Mouse (Mus musculus): ENCODE data around the gene Noxred1. TPM values are rescaled to one million over a fixed set of nuclear protein-coding genes. Genes with fewer than 3 reads are reported as not detected.

The Noxred1 gene
- polyA plus RNA-seq, 1 experiment from 2014 or later: 0.69 TPM

GRCm38 (mm10) chr12:87195069-87195468 lies 43.5 kb downstream of the Noxred1 start:
- Histone ChIP-seq H3K36me3 (ENCODE audit: control insufficient read depth, insufficient read depth, low read length) (no peaks in the 10 kb centered on the region), H3K9ac (ENCODE audit: low read depth, low read length) (no peak overlapping the region), H3K4me1 (ENCODE audit: control insufficient read depth, insufficient read depth, low read length) (peaks cover 6% of the 10 kb centered on the region; the same call in 1 of the 2 replicates), H3K4me3 (ENCODE audit: low read length) (no peak overlapping the region), H3K27me3 (ENCODE audit: control insufficient read depth, insufficient read depth, low read length) (no peaks in the 10 kb centered on the region), H3K4me2 (replicated peaks; ENCODE audit: low read depth, low read length) (no peak overlapping the region), H3K27ac (ENCODE audit: low read depth, low read length) (no peak overlapping the region), H3K9me3 (ENCODE audit: control insufficient read depth, low read length) (no peaks in the 10 kb centered on the region)
- 78% methylated on average over 1 of the region's 1 CpGs for WGBS
- no peak for ATAC-seq (ENCODE audit: low FRiP score, low TSS enrichment)

- H3K36me3 ChIP-seq (ENCODE audit: control insufficient read depth, insufficient read depth, low read length): no peaks in the 10 kb centered on the region
- WGBS: 88% methylated on average over 3 of the region's 3 CpGs
- H3K27me3 ChIP-seq (ENCODE audit: control insufficient read depth, insufficient read depth, low read length): no peaks in the 10 kb centered on the region
- H3K9me3 ChIP-seq (ENCODE audit: control insufficient read depth, low read length): no peaks in the 10 kb centered on the region
- no peak overlapping the region for H3K4me2 ChIP-seq (replicated peaks; ENCODE audit: low read depth, low read length)
- no peak overlapping the region for H3K9ac ChIP-seq (ENCODE audit: low read depth, low read length)
- no peaks in the 10 kb centered on the region for H3K4me1 ChIP-seq (ENCODE audit: control insufficient read depth, insufficient read depth, low read length)
- no peak overlapping the region for H3K27ac ChIP-seq (ENCODE audit: low read depth, low read length)
- ATAC-seq (ENCODE audit: low FRiP score, low TSS enrichment): no peak
- H3K4me3 ChIP-seq (ENCODE audit: low read length): no peak overlapping the region
These were observed 45.5 kb downstream of the Noxred1 start for GRCm38 (mm10) chr12:87193008-87193407.

GRCm38 (mm10) chr12:87177631-87178030 lies 60.9 kb downstream of the Noxred1 start:
- H3K27me3 ChIP-seq (ENCODE audit: control insufficient read depth, insufficient read depth, low read length): no peaks in the 10 kb centered on the region
- no peak overlapping the region for H3K27ac ChIP-seq (ENCODE audit: low read depth, low read length)
- WGBS: 96% methylated on average over 4 of the region's 4 CpGs
- no peaks in the 10 kb centered on the region for H3K9me3 ChIP-seq (ENCODE audit: control insufficient read depth, low read length)
- ATAC-seq (ENCODE audit: low FRiP score, low TSS enrichment): no peak
- no peak overlapping the region for H3K4me3 ChIP-seq (ENCODE audit: low read length)
- H3K4me1 ChIP-seq (ENCODE audit: control insufficient read depth, insufficient read depth, low read length): no peaks in the 10 kb centered on the region
- H3K4me2 ChIP-seq (replicated peaks; ENCODE audit: low read depth, low read length): no peak overlapping the region
- H3K36me3 ChIP-seq (ENCODE audit: control insufficient read depth, insufficient read depth, low read length): 0 out of 2 replicates have a peak, but pooled peaks cover 3% of the 10 kb centered on the region
- no peak overlapping the region for H3K9ac ChIP-seq (ENCODE audit: low read depth, low read length)

DNA sequence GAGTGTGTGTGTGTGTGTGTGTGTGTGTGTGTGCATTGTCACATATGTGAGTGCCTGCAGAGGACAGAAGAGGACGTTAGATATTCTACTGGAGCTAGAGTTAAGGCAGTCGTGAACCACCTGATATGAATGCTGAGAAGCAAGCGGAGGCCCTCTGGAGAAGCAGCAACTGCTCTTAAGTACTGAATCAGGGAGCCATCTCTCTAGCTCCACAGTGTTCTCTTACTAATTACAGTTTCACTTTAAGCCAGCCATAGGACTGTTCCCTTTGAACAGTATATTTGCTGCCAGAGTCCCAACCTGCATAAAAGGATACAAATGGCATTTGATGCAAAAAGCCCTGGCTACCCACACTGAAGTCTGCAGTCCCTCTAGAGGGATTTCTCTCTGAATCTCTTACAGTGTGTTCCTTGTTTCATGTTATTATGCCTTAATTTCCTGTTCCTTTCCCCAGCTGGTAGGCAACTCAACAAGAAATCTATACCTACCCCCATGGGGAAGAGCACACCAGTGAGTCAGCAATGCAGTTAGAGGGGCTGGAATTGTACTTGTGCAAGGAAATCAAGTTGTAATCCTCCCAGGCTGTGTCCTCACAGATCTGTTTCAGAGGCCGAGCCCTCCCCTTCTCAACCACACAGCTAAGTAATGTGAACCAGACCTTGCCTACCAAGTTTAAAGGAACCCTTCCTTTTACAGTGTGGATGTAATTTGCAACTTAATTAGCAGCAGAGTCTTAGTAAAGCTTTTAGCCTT lies 63.2 kb downstream of the Noxred1 start:
- Histone ChIP-seq H3K4me2 (replicated peaks; ENCODE audit: low read depth, low read length) (no peak overlapping the region), H3K4me1 (ENCODE audit: control insufficient read depth, insufficient read depth, low read length) (no peaks in the 10 kb centered on the region)

More for the DNA sequence above, 63.2 kb downstream of the Noxred1 start:
- no peak overlapping the region for H3K27ac ChIP-seq (ENCODE audit: low read depth, low read length)
- H3K9me3 ChIP-seq (ENCODE audit: control insufficient read depth, low read length): no peaks in the 10 kb centered on the region
- peaks cover 18% of the 10 kb centered on the region; the same call in 1 of the 2 replicates for H3K36me3 ChIP-seq (ENCODE audit: control insufficient read depth, insufficient read depth, low read length)
- ATAC-seq (ENCODE audit: low FRiP score, low TSS enrichment): no peak
- 73% methylated on average over 4 of the region's 4 CpGs for WGBS
- no peaks in the 10 kb centered on the region for H3K27me3 ChIP-seq (ENCODE audit: control insufficient read depth, insufficient read depth, low read length)
- no peak overlapping the region for H3K9ac ChIP-seq (ENCODE audit: low read depth, low read length)
- no peak overlapping the region for H3K4me3 ChIP-seq (ENCODE audit: low read length)

Small RNAs within 50 kb of the gene (microRNA-seq; reads per million reads assigned to microRNA genes)
- not detected for gene Gm47293

Other genes starting within 250 kb of the Noxred1 start
- not detected in 2 replicates for gene Zdhhc22, start 248.3 kb downstream of the Noxred1 start, polyA plus RNA-seq (2014; fragmentation: Nextera tagmentation; extraction: Ambion mirVana)
- 0.08 TPM in 1 of 2 replicates, not detected in the other for gene Tmem63c, start 217.4 kb downstream of the Noxred1 start, polyA plus RNA-seq (2014; fragmentation: Nextera tagmentation; extraction: Ambion mirVana)
- gene Ngb, start 136.2 kb downstream of the Noxred1 start, polyA plus RNA-seq (2014; fragmentation: Nextera tagmentation; extraction: Ambion mirVana): 0.14 and 0.43 TPM in 2 replicates
- gene Gstz1, start 91.6 kb downstream of the Noxred1 start, polyA plus RNA-seq (2014; fragmentation: Nextera tagmentation; extraction: Ambion mirVana): 41.6 and 44.8 TPM in 2 replicates
- 14.4 and 21.2 TPM in 2 replicates for gene Pomt2, start 90.8 kb downstream of the Noxred1 start, polyA plus RNA-seq (2014; fragmentation: Nextera tagmentation; extraction: Ambion mirVana)
- gene Samd15, start 39.0 kb downstream of the Noxred1 start, polyA plus RNA-seq (2014; fragmentation: Nextera tagmentation; extraction: Ambion mirVana): 1.1 and 1.2 TPM in 2 replicates
- gene Tmed8, start 38.3 kb downstream of the Noxred1 start, polyA plus RNA-seq (2014; fragmentation: Nextera tagmentation; extraction: Ambion mirVana): 2.0 and 2.9 TPM in 2 replicates
- gene Vipas39, start 27.5 kb upstream of the Noxred1 start, polyA plus RNA-seq (2014; fragmentation: Nextera tagmentation; extraction: Ambion mirVana): 42.9 and 50.7 TPM in 2 replicates
- 203 and 219 TPM in 2 replicates for gene Ahsa1, start 27.7 kb upstream of the Noxred1 start, polyA plus RNA-seq (2014; fragmentation: Nextera tagmentation; extraction: Ambion mirVana)
- gene Ism2, start 61.0 kb upstream of the Noxred1 start, polyA plus RNA-seq (2014; fragmentation: Nextera tagmentation; extraction: Ambion mirVana): 0.36 and 0.54 TPM in 2 replicates
- gene Sptlc2, start 149.6 kb upstream of the Noxred1 start, polyA plus RNA-seq (2014; fragmentation: Nextera tagmentation; extraction: Ambion mirVana): 65.1 and 85.3 TPM in 2 replicates
- gene Slirp, start 205.2 kb upstream of the Noxred1 start, polyA plus RNA-seq (2014; fragmentation: Nextera tagmentation; extraction: Ambion mirVana): 269 and 468 TPM in 2 replicates
- gene Alkbh1, start 205.3 kb upstream of the Noxred1 start, polyA plus RNA-seq (2014; fragmentation: Nextera tagmentation; extraction: Ambion mirVana): 63.7 and 75.6 TPM in 2 replicates
- gene Snw1, start 233.5 kb upstream of the Noxred1 start, polyA plus RNA-seq (2014; fragmentation: Nextera tagmentation; extraction: Ambion mirVana): 142 and 161 TPM in 2 replicates

Data from kidney, embryonic 14.5 days (tissue).